Mouse (Mus musculus) liver (tissue): ENCODE data around the gene Fam107a.
A peak's percentile ranks its signal among the peaks of the same experiment; 100 is the strongest.
"Not testable (repeated sequence)": the region's sequence is repeated elsewhere in the genome, so short reads cannot be mapped to it uniquely, and the experiment has no call there.

Experiments used
- DNase-seq: peaks from one replicate; pipeline ENCODE4 v3.0.0-alpha.2; 2020; ENCODE audit warnings: mixed read lengths

Fam107a gene

GRCm38 (mm10) chr14:8315169-8315568 lies 2.7 kb downstream of the Fam107a start:
- DNase-seq: no peak

- DNase-seq: peak; percentile 20
Observed at GRCm38 (mm10) chr14:8314536-8314935, 3.3 kb downstream of the Fam107a start.

- no peak for DNase-seq
Observed at GRCm38 (mm10) chr14:8313877-8314276, 3.9 kb downstream of the Fam107a start.

- DNase-seq: no peak
Observed at GRCm38 (mm10) chr14:8309621-8310141, 8.1 kb downstream of the Fam107a start.

GRCm38 (mm10) chr14:8308650-8309049 lies 9.2 kb downstream of the Fam107a start:
- DNase-seq: no peak

GRCm38 (mm10) chr14:8306884-8307283 lies 10.9 kb downstream of the Fam107a start:
- DNase-seq: no peak

GRCm38 (mm10) chr14:8305014-8305413 lies 12.8 kb downstream of the Fam107a start:
- DNase-seq: no peak

GRCm38 (mm10) chr14:8304082-8304481 lies 13.7 kb downstream of the Fam107a start:
- no peak for DNase-seq

DNA sequence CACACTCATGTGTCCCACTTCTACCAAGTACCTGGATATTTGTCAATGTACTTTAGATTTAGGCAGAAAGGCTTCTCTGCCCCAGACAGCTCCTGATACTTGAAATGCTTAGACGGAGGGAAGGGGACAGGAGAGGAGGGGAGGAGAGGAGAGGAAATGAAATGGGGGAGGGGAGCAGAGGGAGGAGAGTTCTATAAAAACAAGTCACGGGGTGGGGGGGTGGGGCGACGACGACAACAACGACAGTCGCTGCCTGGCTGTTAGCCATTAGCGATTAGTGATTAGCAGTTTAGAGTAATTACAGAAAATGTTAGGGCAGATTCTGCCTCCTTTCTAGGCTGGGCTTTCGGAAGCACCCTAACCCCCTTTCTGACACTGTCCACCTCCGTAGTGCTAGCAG lies 15.1 kb downstream of the Fam107a start:
- no peak for DNase-seq

DNA sequence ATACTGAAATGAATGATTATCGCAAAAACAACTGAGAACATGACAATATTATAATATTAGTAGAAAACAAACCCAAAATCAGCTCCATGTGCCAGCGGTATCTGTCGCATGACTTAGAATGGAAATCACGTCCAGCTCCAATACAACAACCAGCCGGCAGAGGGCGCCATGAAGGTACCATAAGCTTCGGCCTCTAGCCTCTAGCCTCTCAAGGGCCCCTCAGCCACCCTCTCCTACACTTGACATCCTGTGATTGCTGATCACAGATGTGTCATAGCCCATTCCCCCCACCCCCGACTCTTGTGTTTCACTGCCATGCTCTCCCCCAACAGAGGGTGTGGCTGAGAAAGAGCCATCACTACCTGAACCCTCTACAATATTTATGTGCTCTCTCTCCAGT lies 17.5 kb downstream of the Fam107a start:
- peak; percentile 59 for DNase-seq

DNA sequence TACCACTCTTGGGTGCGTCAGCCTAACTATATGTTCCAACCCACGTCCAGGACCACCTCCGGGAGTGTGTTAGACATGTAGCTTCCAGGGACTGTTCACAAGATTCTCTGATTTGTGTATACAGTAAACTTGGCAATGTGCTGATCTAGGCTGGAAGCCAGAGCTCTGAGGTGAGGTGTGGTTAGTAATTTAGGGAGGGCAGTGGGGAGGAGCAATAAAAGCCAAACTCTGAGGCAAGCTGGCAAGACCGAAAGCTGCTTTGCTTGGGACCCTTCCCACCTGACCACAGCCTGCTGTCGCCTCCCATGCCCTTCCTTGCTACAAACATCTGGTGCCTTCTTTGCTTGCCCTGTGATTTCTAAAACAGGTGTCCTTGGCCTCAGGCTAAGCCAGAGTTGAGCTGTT lies 19.9 kb downstream of the Fam107a start:
- no peak for DNase-seq

GRCm38 (mm10) chr14:8294257-8294656 lies 23.6 kb downstream of the Fam107a start:
- DNase-seq: no peak

- not testable (repeated sequence) for DNase-seq
Observed at GRCm38 (mm10) chr14:8286595-8286994, 31.2 kb downstream of the Fam107a start.

GRCm38 (mm10) chr14:8283784-8284183 lies 34.0 kb downstream of the Fam107a start:
- DNase-seq: peak; percentile 28

- not testable (repeated sequence) for DNase-seq
Observed at GRCm38 (mm10) chr14:8271281-8271680, 46.5 kb downstream of the Fam107a start.

DNA sequence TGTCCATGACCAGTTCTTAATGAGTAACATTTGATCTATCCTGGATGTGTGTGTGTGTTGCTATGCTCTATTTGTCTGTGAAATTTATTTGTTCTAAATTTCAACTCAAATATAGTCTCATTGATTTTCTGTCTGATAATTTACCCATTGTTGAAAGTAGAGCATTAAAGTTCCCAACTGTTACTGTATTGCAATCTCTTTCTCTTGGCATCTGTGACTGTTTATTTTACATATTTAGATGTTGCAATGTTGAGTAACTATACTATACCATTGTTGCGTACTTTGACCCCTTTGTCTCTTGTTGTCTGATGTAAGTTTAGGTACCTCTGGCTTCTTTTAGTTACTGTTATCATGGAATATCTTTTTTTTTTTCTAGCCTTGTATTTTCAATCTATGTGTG lies 53.4 kb downstream of the Fam107a start:
- DNase-seq: no peak

DNA sequence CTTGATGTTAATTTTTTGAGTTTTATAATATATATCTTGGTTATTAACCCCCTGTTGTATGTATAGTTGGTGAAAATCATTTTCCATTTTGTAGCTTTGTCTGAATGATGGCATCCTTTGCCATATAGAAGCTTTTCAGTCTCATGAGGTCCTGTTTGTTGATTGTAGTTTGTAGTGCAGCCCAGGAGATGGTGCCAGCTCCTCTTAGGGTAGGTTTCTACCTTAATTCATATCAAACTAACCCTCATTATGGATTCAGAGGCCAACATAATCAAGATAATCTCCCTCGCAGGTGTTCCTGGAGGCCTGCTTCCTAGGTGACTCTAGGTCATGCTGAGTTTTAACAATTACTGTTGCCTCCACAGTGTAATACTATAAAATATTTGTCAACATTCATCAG lies 55.6 kb downstream of the Fam107a start:
- DNase-seq: no peak

DNA sequence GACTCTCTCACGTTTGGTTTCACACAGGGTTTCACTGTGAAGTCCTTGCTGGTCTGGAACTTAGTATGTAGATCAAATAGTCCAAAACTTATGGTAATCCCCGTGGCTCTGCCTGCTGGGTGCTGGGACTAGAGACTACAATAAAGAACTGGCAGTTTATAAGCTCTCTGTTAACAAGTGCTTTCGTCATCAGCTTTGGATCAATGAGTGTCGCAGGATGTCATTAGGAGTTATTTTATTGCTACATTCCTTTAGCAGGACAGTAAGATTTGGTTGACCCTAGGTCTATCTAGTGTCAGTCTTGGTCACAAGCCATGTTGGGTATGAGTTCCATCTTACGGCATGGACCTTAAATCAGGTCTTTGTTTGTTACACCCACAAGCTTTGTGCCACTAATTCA lies 57.6 kb downstream of the Fam107a start:
- DNase-seq: no peak

GRCm38 (mm10) chr14:8259166-8259565 lies 58.7 kb downstream of the Fam107a start, which contains the start of gene Acox2:
Gene Acox2, minus strand, starts transcription at chr14:8259353.
- no peak for DNase-seq

- DNase-seq: no peak
Observed at GRCm38 (mm10) chr14:8258752-8259151, 59.1 kb downstream of the Fam107a start.

DNA sequence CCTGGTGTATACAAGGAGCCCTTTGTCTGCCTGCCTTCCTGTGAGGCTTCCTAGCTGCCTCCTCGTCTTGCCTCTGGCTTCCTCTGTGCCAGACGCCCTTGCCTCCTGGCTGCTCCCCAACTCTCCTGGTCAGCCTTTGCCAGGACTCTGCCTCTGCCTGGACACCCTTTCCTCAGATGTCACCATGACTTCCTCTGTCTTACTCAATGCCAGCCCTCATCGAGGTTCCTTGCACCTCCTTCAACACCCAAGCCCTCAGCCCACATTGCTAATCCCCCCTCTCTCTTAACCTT lies 59.5 kb downstream of the Fam107a start:
- DNase-seq: no peak

DNA sequence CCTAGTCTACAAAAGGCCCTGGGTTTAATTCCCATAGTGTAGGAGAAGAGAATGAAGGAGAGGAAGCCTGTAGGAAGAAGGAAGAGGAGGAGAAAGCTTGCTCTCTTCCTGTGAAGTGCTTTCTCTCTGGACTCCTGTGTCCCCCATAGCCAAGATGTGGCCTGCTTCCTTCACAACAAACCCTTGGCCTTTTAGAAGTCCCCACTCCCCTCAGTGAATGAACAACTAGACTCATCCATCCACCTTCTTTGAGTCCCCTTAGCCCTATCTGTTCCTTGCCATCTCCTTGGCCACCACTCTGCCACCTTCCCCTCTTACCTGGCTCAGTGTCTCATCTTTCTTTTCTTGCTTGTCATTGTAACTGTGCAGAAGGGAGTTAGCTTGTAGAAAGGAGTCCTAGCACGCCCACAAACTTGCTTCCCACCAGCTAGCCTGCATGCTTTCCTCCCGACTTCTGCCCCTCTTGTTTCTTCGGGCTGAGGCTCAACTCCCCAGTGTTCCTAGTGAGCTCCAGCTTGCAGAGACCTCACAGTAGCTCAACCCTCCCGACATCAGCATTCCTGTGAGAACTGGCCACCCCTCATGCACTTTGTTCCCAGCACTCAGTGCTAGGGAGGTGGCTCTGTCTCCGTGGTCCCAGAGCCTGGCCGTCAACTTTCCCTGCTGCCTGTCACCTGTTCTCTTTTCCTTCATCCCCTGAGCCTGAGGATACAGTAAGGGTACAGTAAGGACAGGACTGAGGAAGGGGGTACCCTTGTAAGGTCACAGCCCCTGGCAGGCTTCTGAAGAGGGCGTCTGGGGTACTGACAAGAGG lies 60.1 kb downstream of the Fam107a start:
- no peak for DNase-seq

- DNase-seq: no peak
Observed at GRCm38 (mm10) chr14:8256881-8257280, 60.9 kb downstream of the Fam107a start.

DNA sequence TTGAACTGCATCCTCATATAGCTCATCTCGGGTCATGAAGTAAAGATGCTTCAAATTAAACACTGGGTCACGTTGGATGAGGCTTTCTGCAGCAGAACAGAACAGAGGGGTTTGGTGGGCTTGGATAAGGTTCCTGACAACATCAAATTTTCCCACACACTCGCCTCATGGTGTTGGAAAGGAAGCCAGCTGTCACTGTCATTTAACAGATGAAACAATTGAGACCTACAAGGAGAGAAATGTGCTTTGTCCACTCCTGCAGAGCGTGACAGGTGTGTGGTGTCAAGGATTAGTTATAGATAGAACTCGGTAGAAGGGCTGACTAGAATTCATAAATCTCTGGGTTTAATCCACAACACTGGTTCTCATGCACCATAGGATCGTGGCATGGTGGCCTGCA lies 61.8 kb downstream of the Fam107a start:
- DNase-seq: no peak
